ENCODE assay signal across 8 mouse cellular contexts in the genomic region with DNA sequence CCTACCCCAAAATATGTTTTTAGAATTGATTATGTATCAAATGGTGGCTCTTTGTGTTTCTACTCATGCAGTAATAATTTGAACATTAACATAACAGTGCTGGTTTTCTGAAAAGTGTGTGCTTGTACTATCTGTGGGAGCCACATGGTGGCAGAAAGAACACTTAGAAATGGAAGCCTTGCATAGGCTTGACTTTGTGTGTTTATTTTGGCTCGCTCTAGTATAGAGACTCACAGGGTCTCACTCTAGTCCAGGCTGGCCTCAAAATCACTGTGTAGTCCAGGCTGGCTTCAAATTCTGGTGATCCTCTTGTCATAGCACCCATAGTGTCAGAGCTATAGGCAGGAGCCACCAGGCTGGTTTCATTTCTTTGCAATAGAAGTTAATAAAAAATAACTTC. TPM values are rescaled to one million over a fixed set of nuclear protein-coding genes. Genes with fewer than 3 reads are reported as not detected.
DNase-seq lines count a peak whose midpoint lies in the region; ATAC-seq and TF ChIP-seq lines count a peak whose summit lies in the region.

No protein-coding gene starts in this region.

- no peaks in the 10 kb centered on the region for H3K9me3 ChIP-seq in intestine, embryonic 14.5 days (ENCODE audit: control insufficient read depth, low read length)
- no peaks in the 10 kb centered on the region for H3K9me3 ChIP-seq in intestine, embryonic 15.5 days
- no peaks in the 10 kb centered on the region for H3K9me3 ChIP-seq in MEL (replicated peaks; ENCODE audit: insufficient read depth, low read length)
- H3K9me3 ChIP-seq in forebrain, embryonic 14.5 days (replicated peaks; ENCODE audit: control insufficient read depth, low read length) = no peaks in the 10 kb centered on the region

- TF ChIP-seq EP300 in MEL (IDR thresholded peaks at IDR 0.05; ENCODE audit: low read depth in 1 of 2, low read length in 2 of 2) = no peak

- no peak overlapping the region for H3K4me3 ChIP-seq in intestine, embryonic 14.5 days (ENCODE audit: low read depth, low read length)
- H3K4me3 ChIP-seq in intestine, embryonic 15.5 days (replicated peaks) = no peak overlapping the region
- H3K4me3 ChIP-seq in MEL (ENCODE audit: control insufficient read depth in 1 of 2, insufficient read depth in 1 of 2, low read depth in 2 of 2, low read length in 2 of 2) = no peak overlapping the region
- H3K4me3 ChIP-seq in forebrain, embryonic 14.5 days (ENCODE audit: low read depth, low read length) = no peak overlapping the region

- H3K36me3 ChIP-seq in intestine, embryonic 14.5 days (ENCODE audit: control insufficient read depth, insufficient read depth, low read length) = peaks cover 9% of the 10 kb centered on the region; the same call in 1 of the 2 replicates
- H3K36me3 ChIP-seq in intestine, embryonic 15.5 days = 0 out of 2 replicates have a peak, but pooled peaks cover 2% of the 10 kb centered on the region
- peaks cover 0 to 14% of the 10 kb centered on the region in 2 experiments; a peak in 2 of 4 replicates for H3K36me3 ChIP-seq in MEL (ENCODE audit: control insufficient read depth in 1 of 2, insufficient read depth in 2 of 2, low read length in 2 of 2)
- no peaks in the 10 kb centered on the region for H3K36me3 ChIP-seq in forebrain, embryonic 14.5 days (ENCODE audit: control insufficient read depth, insufficient read depth, low read length)

- H3K9ac ChIP-seq in intestine, embryonic 14.5 days (ENCODE audit: low read length) = no peak overlapping the region
- H3K9ac ChIP-seq in intestine, embryonic 15.5 days = no peak overlapping the region
- no peak overlapping the region for H3K9ac ChIP-seq in MEL (ENCODE audit: control insufficient read depth, low read depth, low read length, poor library complexity, severe bottlenecking)
- no peak overlapping the region for H3K9ac ChIP-seq in forebrain, embryonic 14.5 days (ENCODE audit: low read length)

- H3K27ac ChIP-seq in intestine, embryonic 14.5 days (ENCODE audit: low read depth) = no peak overlapping the region
- H3K27ac ChIP-seq in intestine, embryonic 15.5 days = no peak overlapping the region
- H3K27ac ChIP-seq in MEL (ENCODE audit: control insufficient read depth, low read depth, low read length) = no peak overlapping the region
- H3K27ac ChIP-seq in forebrain, embryonic 14.5 days (ENCODE audit: low read depth, low read length) = no peak overlapping the region

- no peak for TF ChIP-seq POLR2A in MEL (IDR thresholded peaks at IDR 0.05; ENCODE audit: control insufficient read depth in 1 of 2, insufficient read depth in 1 of 2, low read depth in 1 of 2, low read length in 2 of 2, poor library complexity in 1 of 2)

- TF ChIP-seq CTCF in MEL (IDR thresholded peaks at IDR 0.05 in 2 of 3, conservative IDR thresholded peaks at IDR 0.05 in 1 of 3; ENCODE audit: control insufficient read depth in 1 of 3, insufficient read depth in 1 of 3, low read depth in 2 of 3, low read length in 3 of 3, poor library complexity in 1 of 3, severe bottlenecking in 1 of 3) = peak; percentile 10 to 70 (median 18); a peak in 2 of 6 replicates

- no peaks in the 10 kb centered on the region for H3K79me2 ChIP-seq in MEL (ENCODE audit: control insufficient read depth, insufficient read depth, low read length, poor library complexity)

- no peak overlapping the region for H3K4me2 ChIP-seq in intestine, embryonic 14.5 days (ENCODE audit: low read length)
- no peak overlapping the region for H3K4me2 ChIP-seq in intestine, embryonic 15.5 days (replicated peaks)
- H3K4me2 ChIP-seq in forebrain, embryonic 14.5 days (ENCODE audit: low read length) = no peak overlapping the region

- no peaks in the 10 kb centered on the region for H3K27me3 ChIP-seq in intestine, embryonic 14.5 days (replicated peaks; ENCODE audit: control insufficient read depth, insufficient read depth, low read length)
- H3K27me3 ChIP-seq in intestine, embryonic 15.5 days (replicated peaks) = no peaks in the 10 kb centered on the region
- H3K27me3 ChIP-seq in MEL (ENCODE audit: control insufficient read depth in 1 of 2, insufficient read depth in 2 of 2, low read length in 2 of 2) = no peaks in the 10 kb centered on the region
- no peaks in the 10 kb centered on the region for H3K27me3 ChIP-seq in forebrain, embryonic 14.5 days (replicated peaks; ENCODE audit: control insufficient read depth, insufficient read depth, low read length)

- ATAC-seq in intestine, embryonic 14.5 days (replicated peaks; ENCODE audit: low FRiP score, low TSS enrichment, low read depth) = no peak
- no peak for ATAC-seq in intestine, embryonic 15.5 days
- ATAC-seq in forebrain, embryonic 14.5 days = peak; percentile 48; the same call in 1 of the 2 replicates
- peak; percentile 41; the same call in 1 of the 2 replicates for ATAC-seq in megakaryocyte, adult 5-6 weeks (ENCODE audit: poor library complexity, severe bottlenecking)
- no peak for ATAC-seq in cerebellum, adult (ENCODE audit: insufficient number of reproducible peaks, low FRiP score, low TSS enrichment)

- H3K4me1 ChIP-seq in intestine, embryonic 14.5 days (replicated peaks; ENCODE audit: control insufficient read depth, insufficient read depth, low read length) = peaks cover 12% of the 10 kb centered on the region
- H3K4me1 ChIP-seq in intestine, embryonic 15.5 days (replicated peaks) = peaks cover 11% of the 10 kb centered on the region
- peaks cover 5 to 9% of the 10 kb centered on the region in 2 experiments for H3K4me1 ChIP-seq in MEL (ENCODE audit: control insufficient read depth in 1 of 2, insufficient read depth in 2 of 2, low read length in 2 of 2)
- H3K4me1 ChIP-seq in forebrain, embryonic 14.5 days (ENCODE audit: control insufficient read depth, insufficient read depth, low read length) = no peaks in the 10 kb centered on the region

- WGBS in intestine, embryonic 14.5 days = 55% methylated on average over 1 of the region's 1 CpGs
- WGBS in intestine, embryonic 15.5 days = 64% methylated on average over 1 of the region's 1 CpGs
- 91% methylated on average over 1 of the region's 1 CpGs for WGBS in forebrain, embryonic 14.5 days

- DNase-seq in intestine, embryonic 14.5 days (ENCODE audit: low spot score) = peak; percentile 43
- peak; percentile 58 for DNase-seq in MEL (ENCODE audit: low read depth, low spot score)
- DNase-seq in forebrain, embryonic 14.5 days (ENCODE audit: low spot score) = peak; percentile 46
- no peak for DNase-seq in right cerebral cortex, postnatal 4 days
- DNase-seq in frontal cortex, postnatal 10 days (ENCODE audit: low spot score in 2 of 2) = no peak

- TF ChIP-seq RAD21 in MEL (IDR thresholded peaks at IDR 0.05; ENCODE audit: low read depth, low read length) = peak; percentile 71

TF ChIP-seq in MEL, 35 proteins besides CTCF, POLR2A, EP300 and RAD21:
- TF ChIP-seq ETS1 (IDR thresholded peaks at IDR 0.05; ENCODE audit: low read depth, low read length) (no peak), RCOR1 (IDR thresholded peaks at IDR 0.05; ENCODE audit: low read depth, low read length) (no peak), SMC3 (IDR thresholded peaks at IDR 0.05; ENCODE audit: low read depth, low read length) (peak; percentile 75), USF1 (IDR thresholded peaks at IDR 0.05; ENCODE audit: low read depth, low read length) (no peak), NRF1 (IDR thresholded peaks at IDR 0.05; ENCODE audit: insufficient read depth, low read depth, low read length, poor library complexity, severe bottlenecking) (no peak), ZC3H11A (IDR thresholded peaks at IDR 0.05; ENCODE audit: low read depth, low read length) (peak; percentile 59), TAL1 (IDR thresholded peaks at IDR 0.05; ENCODE audit: low read length) (peak; percentile 58)

RNA-seq across cellular contexts. Expression of a gene that starts 39.5 kb away (rescaled TPM):
- polyA plus RNA-seq in intestine, embryonic 14.5 days (2014; fragmentation: Nextera tagmentation; extraction: Ambion mirVana) = 134 and 156 TPM in 2 replicates
- polyA plus RNA-seq in intestine, embryonic 15.5 days (2015; fragmentation: Nextera tagmentation; extraction: Ambion mirVana) = 131 and 143 TPM in 2 replicates
- total RNA-seq in MEL (2012; rRNA removed) = 28.5 and 32.4 TPM in 2 replicates
- polyA plus RNA-seq in MEL (2012; ENCODE audit: insufficient read depth in 1 of 2, insufficient read length in 2 of 2, low read depth in 1 of 2, low replicate concordance in 2 of 2, missing spikeins in 1 of 2) = 10 to 100 TPM in 1 of 2 experiments, not detected in 1; 24.9 TPM
- polyA plus RNA-seq in forebrain, embryonic 14.5 days (2014; fragmentation: Nextera tagmentation; extraction: Ambion mirVana) = 66.8 and 68.1 TPM in 2 replicates
- total RNA-seq in megakaryocyte, adult 5-6 weeks (2015) = 239 and 260 TPM in 2 replicates
- 171 and 182 TPM in 2 replicates for total RNA-seq in megakaryocyte, adult 5-6 weeks (2017)

Comparison
In these comparisons a context has a peak if more than half of its experiments do, and no peak if none do; other contexts are left out.
1. ATAC-seq: peak in forebrain, embryonic 14.5 days (single experiment) and megakaryocyte, adult 5-6 weeks (single experiment); none in intestine, embryonic 14.5 days (single experiment), intestine, embryonic 15.5 days (single experiment) and cerebellum, adult (single experiment).
2. DNase-seq: peak in intestine, embryonic 14.5 days (single experiment), MEL (single experiment) and forebrain, embryonic 14.5 days (single experiment); none in right cerebral cortex, postnatal 4 days (single experiment) and frontal cortex, postnatal 10 days (0 of 2).